Mouse (Mus musculus) MEL (cell line): ENCODE measurements at regions not wholly inside any gene's neighbourhood (a gene's known extent, or its start where the extent isn't known, plus 50 kb on each side); places are given as distances from the start of the nearest gene placed in this dataset.

Experiments used
- DNase-seq: peaks from one replicate; pipeline ENCODE4 v3.0.0; 2011; ENCODE audit warnings: low read depth, low spot score
- H3K27ac ChIP-seq: 2 replicates; pipeline ENCODE4 v1.5.1; 2012; ENCODE audit warnings: low read depth, mild to moderate bottlenecking, control low read depth, low read length, moderate library complexity; ENCODE audit not compliant: control insufficient read depth
- H3K27me3 ChIP-seq, 2 experiments: fragments of 150-350 bp in 1 of 2; sonication (generic) in 1 of 2; 2 replicates each; pipeline ENCODE4 v1.6.1; 2012; ENCODE audit warnings: low read length in 2 of 2, mild to moderate bottlenecking in 2 of 2, improper control_type of control experiment in 1 of 2, moderate library complexity in 1 of 2; ENCODE audit not compliant: insufficient read depth in 2 of 2, control insufficient read depth in 1 of 2
- H3K36me3 ChIP-seq, 2 experiments: 2 replicates each; pipeline ENCODE4 v1.6.1; 2012 to 2014; ENCODE audit warnings: low read length in 2 of 2, improper control_type of control experiment in 1 of 2, inconsistent platforms in 1 of 2, mild to moderate bottlenecking in 1 of 2; ENCODE audit not compliant: insufficient read depth in 2 of 2, control insufficient read depth in 1 of 2
- H3K4me1 ChIP-seq, 2 experiments: fragments of 150-350 bp in 1 of 2; sonication (generic) in 1 of 2; 2 replicates each; pipeline ENCODE4 v1.6.1; 2012; ENCODE audit warnings: low read length in 2 of 2, improper control_type of control experiment in 1 of 2, mild to moderate bottlenecking in 1 of 2; ENCODE audit not compliant: insufficient read depth in 2 of 2, control insufficient read depth in 1 of 2
- H3K4me3 ChIP-seq, 2 experiments: fragments of 150-350 bp in 1 of 2; sonication (generic) in 1 of 2; 2 replicates each; pipeline ENCODE4 v1.5.1; 2012; ENCODE audit warnings: low read depth in 2 of 2, low read length in 2 of 2, mild to moderate bottlenecking in 2 of 2, moderate library complexity in 2 of 2, control low read depth in 1 of 2, improper control_type of control experiment in 1 of 2; ENCODE audit not compliant: control insufficient read depth in 1 of 2, insufficient read depth in 1 of 2
- H3K79me2 ChIP-seq: 2 replicates; pipeline ENCODE4 v1.6.1; 2012; ENCODE audit warnings: mild to moderate bottlenecking, low read length, moderate library complexity; ENCODE audit not compliant: control insufficient read depth, poor library complexity, insufficient read depth
- H3K9ac ChIP-seq: 2 replicates; pipeline ENCODE4 v1.6.1; 2012; ENCODE audit warnings: low read depth, mild to moderate bottlenecking, control low read depth, low read length, moderate library complexity; ENCODE audit not compliant: control insufficient read depth, poor library complexity, severe bottlenecking
- H3K9me3 ChIP-seq: fragments of 150-350 bp; sonication (generic); replicated peaks from 2 replicates; pipeline ENCODE4 v1.6.1; 2012; ENCODE audit warnings: mild to moderate bottlenecking, low read length, improper control_type of control experiment, moderate library complexity; ENCODE audit not compliant: insufficient read depth
- CHD2 ChIP-seq: IDR thresholded peaks from 2 replicates; pipeline ENCODE4 v1.6.1; 2011; ENCODE audit warnings: low read length, improper control_type of control experiment
- E2F4 ChIP-seq: IDR thresholded peaks from 2 replicates; pipeline ENCODE4 v1.6.1; 2011; ENCODE audit warnings: low read depth, low read length, improper control_type of control experiment, borderline replicate concordance
- EP300 ChIP-seq, 2 experiments: IDR thresholded peaks; 2 replicates each; pipeline ENCODE4 v1.6.1; 2011; ENCODE audit warnings: improper control_type of control experiment in 2 of 2, low read length in 2 of 2, low read depth in 1 of 2, mild to moderate bottlenecking in 1 of 2
- GABPA ChIP-seq: IDR thresholded peaks from 2 replicates; pipeline ENCODE4 v1.6.1; 2012; ENCODE audit warnings: low read depth, mild to moderate bottlenecking, inconsistent platforms, low read length, improper control_type of control experiment, moderate library complexity
- GATA1 ChIP-seq: IDR thresholded peaks from 2 replicates; pipeline ENCODE4 v1.6.1; 2011; ENCODE audit warnings: low read depth, low read length, improper control_type of control experiment
- HCFC1 ChIP-seq: IDR thresholded peaks from 2 replicates; pipeline ENCODE4 v1.6.1; 2012; ENCODE audit warnings: low read depth, mild to moderate bottlenecking, inconsistent platforms, low read length, improper control_type of control experiment, moderate library complexity
- JUND ChIP-seq: IDR thresholded peaks from 2 replicates; pipeline ENCODE4 v1.6.1; 2011; ENCODE audit warnings: low read depth, mild to moderate bottlenecking, improper control_type of control experiment, low read length
- MYB ChIP-seq: IDR thresholded peaks from 2 replicates; pipeline ENCODE4 v1.6.1; 2011; ENCODE audit warnings: mild to moderate bottlenecking, low read depth, low read length, improper control_type of control experiment
- NELFE ChIP-seq: IDR thresholded peaks from 2 replicates; pipeline ENCODE4 v1.6.1; 2011; ENCODE audit warnings: low read depth, low read length, improper control_type of control experiment
- NRF1 ChIP-seq: IDR thresholded peaks from 2 replicates; pipeline ENCODE4 v1.6.1; 2014; ENCODE audit warnings: low read depth, mild to moderate bottlenecking, inconsistent platforms, low read length, improper control_type of control experiment, moderate library complexity; ENCODE audit not compliant: poor library complexity, insufficient read depth, severe bottlenecking
- POLR2A ChIP-seq, 2 experiments: IDR thresholded peaks; 2 replicates each; pipeline ENCODE4 v1.6.1; 2011 to 2012; ENCODE audit warnings: low read length in 2 of 2, mild to moderate bottlenecking in 2 of 2, control low read depth in 1 of 2, improper control_type of control experiment in 1 of 2, low read depth in 1 of 2, moderate library complexity in 1 of 2; ENCODE audit not compliant: control insufficient read depth in 1 of 2, insufficient read depth in 1 of 2, poor library complexity in 1 of 2
- POLR2AphosphoS5 ChIP-seq: IDR thresholded peaks from 2 replicates; pipeline ENCODE4 v1.6.1; 2012; ENCODE audit warnings: low read depth, borderline replicate concordance, mild to moderate bottlenecking, inconsistent platforms, low read length, moderate library complexity, mixed read lengths
- RAD21 ChIP-seq: IDR thresholded peaks from 2 replicates; pipeline ENCODE4 v1.6.1; 2011; ENCODE audit warnings: mild to moderate bottlenecking, low read depth, low read length, improper control_type of control experiment
- RCOR1 ChIP-seq: IDR thresholded peaks from 2 replicates; pipeline ENCODE4 v1.6.1; 2012; ENCODE audit warnings: low read depth, mild to moderate bottlenecking, inconsistent platforms, low read length, improper control_type of control experiment
- SIN3A ChIP-seq: IDR thresholded peaks from 2 replicates; pipeline ENCODE4 v1.6.1; 2012; ENCODE audit warnings: low read length, improper control_type of control experiment, inconsistent platforms
- TAL1 ChIP-seq: IDR thresholded peaks from 2 replicates; pipeline ENCODE4 v1.6.1; 2012; ENCODE audit warnings: mild to moderate bottlenecking, inconsistent platforms, low read length, moderate library complexity, mixed read lengths
- ZC3H11A ChIP-seq: IDR thresholded peaks from 2 replicates; pipeline ENCODE4 v1.6.1; 2012; ENCODE audit warnings: low read depth, mild to moderate bottlenecking, inconsistent platforms, low read length, improper control_type of control experiment

- TF ChIP-seq POLR2A (IDR thresholded peaks at IDR 0.05; ENCODE audit: control insufficient read depth in 1 of 2, insufficient read depth in 1 of 2, low read depth in 1 of 2, low read length in 2 of 2, poor library complexity in 1 of 2) (no peak), RAD21 (no peak), MYB (no peak), POLR2AphosphoS5 (no peak), NRF1 (no peak), GABPA (no peak), RCOR1 (no peak), EP300 (IDR thresholded peaks at IDR 0.05; ENCODE audit: low read depth in 1 of 2, low read length in 2 of 2) (no peak)
- Histone ChIP-seq H3K9me3 (no peaks in the 10 kb centered on the region), H3K27me3 (no peaks in the 10 kb centered on the region), H3K4me1 (no peaks in the 10 kb centered on the region), H3K79me2 (no peaks in the 10 kb centered on the region), H3K27ac (no peak overlapping the region), H3K4me3 (no peak overlapping the region), H3K36me3 (no peaks in the 10 kb centered on the region), H3K9ac (no peak overlapping the region)
- DNase-seq: no peak
These were observed 274.1 kb upstream of the Slitrk5 start for GRCm38 (mm10) chr14:111400809-111401208.

GRCm38 (mm10) chr14:111402538-111402937, 272.4 kb upstream of the Slitrk5 start:
- no peak for TF ChIP-seq HCFC1
- no peak for TF ChIP-seq TAL1
- no peak for TF ChIP-seq E2F4
- TF ChIP-seq NELFE: no peak
- no peak for TF ChIP-seq RCOR1
- TF ChIP-seq ZC3H11A: no peak
- no peak for TF ChIP-seq CHD2
- no peak for TF ChIP-seq GATA1
- TF ChIP-seq SIN3A: no peak
- Histone ChIP-seq H3K9me3 (no peaks in the 10 kb centered on the region), H3K4me1 (no peaks in the 10 kb centered on the region), H3K79me2 (no peaks in the 10 kb centered on the region), H3K4me3 (no peak overlapping the region), H3K27me3 (no peaks in the 10 kb centered on the region), H3K9ac (no peak overlapping the region), H3K36me3 (no peaks in the 10 kb centered on the region), H3K27ac (no peak overlapping the region)
- DNase-seq: no peak

DNA sequence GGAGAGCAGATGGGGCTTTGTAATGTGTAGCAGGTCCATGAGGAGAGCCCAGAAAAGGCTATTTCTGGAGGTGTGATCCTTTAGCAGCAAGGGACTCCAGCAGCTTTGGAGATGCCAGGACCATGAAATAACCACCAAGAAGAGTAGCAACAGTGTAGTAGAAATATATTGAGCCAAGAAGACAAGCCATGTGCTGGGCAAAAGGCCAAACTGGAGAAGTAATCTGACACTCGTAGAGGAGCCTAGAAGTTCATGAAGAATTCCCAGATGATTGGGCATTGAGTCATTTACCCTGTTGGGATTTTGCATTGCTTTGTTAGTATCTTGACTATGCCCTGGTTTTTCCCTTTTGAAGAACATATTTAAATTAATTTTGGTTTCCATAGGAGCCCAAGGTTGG, 271.3 kb upstream of the Slitrk5 start:
- H3K4me3 ChIP-seq: no peak overlapping the region
- H3K27ac ChIP-seq: no peak overlapping the region
- no peaks in the 10 kb centered on the region for H3K9me3 ChIP-seq
- H3K27me3 ChIP-seq: no peaks in the 10 kb centered on the region
- H3K9ac ChIP-seq: no peak overlapping the region
- no peak for DNase-seq
- no peaks in the 10 kb centered on the region for H3K79me2 ChIP-seq
- no peaks in the 10 kb centered on the region for H3K36me3 ChIP-seq
- no peaks in the 10 kb centered on the region for H3K4me1 ChIP-seq
- TF ChIP-seq JUND: no peak
